Mouse (Mus musculus) erythroblast, embryonic 14.5 days (primary cell): ENCODE measurements around the gene Gm21117. TPM values are rescaled to one million over a fixed set of nuclear protein-coding genes. Genes with fewer than 3 reads are reported as not detected.
"Not testable (repeated sequence)": the region's sequence is repeated elsewhere in the genome, so short reads cannot be mapped to it uniquely, and the experiment has no call there.

ENCODE experiments used
- H3K27me3 ChIP-seq: 2 replicates; pipeline ENCODE4 v1.6.1; 2012; ENCODE audit warnings: inconsistent platforms; ENCODE audit not compliant: control insufficient read depth
- H3K36me3 ChIP-seq: 2 replicates; pipeline ENCODE4 v1.6.1; 2012; ENCODE audit warnings: mild to moderate bottlenecking, inconsistent platforms; ENCODE audit not compliant: control insufficient read depth
- H3K4me1 ChIP-seq: 2 replicates; pipeline ENCODE4 v1.6.1; 2012; ENCODE audit warnings: inconsistent platforms; ENCODE audit not compliant: control insufficient read depth
- H3K4me3 ChIP-seq: replicated peaks from 2 replicates; pipeline ENCODE3; 2012; ENCODE audit warnings: moderate library complexity, mild to moderate bottlenecking, inconsistent platforms
- H3K9me3 ChIP-seq: 2 replicates; pipeline ENCODE4 v1.6.1; 2012; ENCODE audit warnings: low read length, inconsistent platforms, mixed read lengths; ENCODE audit not compliant: control insufficient read depth
- polyA plus RNA-seq: library from polyadenylated mRNA; stranded (reverse); fragments of >175 nt; gene quantifications from 2 replicates; pipeline ENCODE4 v1.2.3, GENCODE M21; 2012

Gene Gm21117
- polyA plus RNA-seq, result not detected in 2 replicates

- not testable (repeated sequence) for H3K27me3 ChIP-seq, H3K4me3 ChIP-seq, H3K4me1 ChIP-seq, H3K9me3 ChIP-seq, H3K36me3 ChIP-seq
These were observed at the start of gene Gm21117 for GRCm38 (mm10) chrY:51124920-51125319. Gene Gm21117 (plus strand): TSS chrY:51125220.
